Mouse (Mus musculus): Measurements from ENCODE around the gene Hdgf. TPM values are rescaled to one million over a fixed set of nuclear protein-coding genes. Genes with fewer than 3 reads are reported as not detected.
A peak's percentile ranks its signal among the peaks of the same experiment; 100 is the strongest.

Gene Hdgf
- polyA plus RNA-seq, 1 experiment: 78.7 TPM

GRCm38 (mm10) chr3:87906981-87907857 lies 1.1 kb downstream of the Hdgf start:
- WGBS: under 1% methylated on average over 27 of the region's 27 CpGs
- DNase-seq (ENCODE audit: low read depth, low spot score): no peak

- 0% methylated on average over 1 of the region's 1 CpGs for WGBS
- no peak for DNase-seq (ENCODE audit: low read depth, low spot score)
Observed at GRCm38 (mm10) chr3:87907906-87908305, 1.8 kb downstream of the Hdgf start.

GRCm38 (mm10) chr3:87909381-87909780 lies 3.3 kb downstream of the Hdgf start:
- DNase-seq (ENCODE audit: low read depth, low spot score): no peak
- WGBS: 85% methylated on average over 2 of the region's 2 CpGs

GRCm38 (mm10) chr3:87909874-87910273 lies 3.8 kb downstream of the Hdgf start:
- 1% methylated on average over 4 of the region's 4 CpGs for WGBS
- no peak for DNase-seq (ENCODE audit: low read depth, low spot score)

- 4% methylated on average over 12 of the region's 12 CpGs for WGBS
Observed at GRCm38 (mm10) chr3:87910573-87911141, 4.5 kb downstream of the Hdgf start.

GRCm38 (mm10) chr3:87913491-87913890 lies 7.4 kb downstream of the Hdgf start:
- no peak for DNase-seq (ENCODE audit: low read depth, low spot score)
- WGBS: 80% methylated on average over 7 of the region's 7 CpGs

More at GRCm38 (mm10) chr3:87910573-87911141, 4.5 kb downstream of the Hdgf start:
- DNase-seq (ENCODE audit: low read depth, low spot score): no peak

GRCm38 (mm10) chr3:87913891-87914290 lies 7.8 kb downstream of the Hdgf start:
- WGBS: 90% methylated on average over 10 of the region's 10 CpGs

GRCm38 (mm10) chr3:87916990-87917389 lies 10.9 kb downstream of the Hdgf start:
- DNase-seq (ENCODE audit: low read depth, low spot score): no peak

More at GRCm38 (mm10) chr3:87913891-87914290, 7.8 kb downstream of the Hdgf start:
- DNase-seq (ENCODE audit: low read depth, low spot score): no peak

GRCm38 (mm10) chr3:87918551-87918950 lies 12.4 kb downstream of the Hdgf start:
- WGBS: 84% methylated on average over 1 of the region's 1 CpGs
- DNase-seq (ENCODE audit: low read depth, low spot score): no peak

More at GRCm38 (mm10) chr3:87916990-87917389, 10.9 kb downstream of the Hdgf start:
- 88% methylated on average over 1 of the region's 1 CpGs for WGBS

GRCm38 (mm10) chr3:87919336-87920108 lies 13.4 kb downstream of the Hdgf start, which contains the start of gene Mrpl24:
Gene Mrpl24, plus strand, starts transcription at chr3:87919506.
- WGBS: under 1% methylated on average over 30 of the region's 30 CpGs
- DNase-seq (ENCODE audit: low read depth, low spot score): peak; percentile 90

GRCm38 (mm10) chr3:87920270-87920943 lies 14.3 kb downstream of the Hdgf start:
- 48% methylated on average over 9 of the region's 9 CpGs for WGBS
- no peak for DNase-seq (ENCODE audit: low read depth, low spot score)

- WGBS: 86% methylated on average over 7 of the region's 7 CpGs
- DNase-seq (ENCODE audit: low read depth, low spot score): no peak
Observed at GRCm38 (mm10) chr3:87924996-87925395, 18.9 kb downstream of the Hdgf start.

- 84% methylated on average over 5 of the region's 5 CpGs for WGBS
- no peak for DNase-seq (ENCODE audit: low read depth, low spot score)
Observed at GRCm38 (mm10) chr3:87927452-87927851, 21.3 kb downstream of the Hdgf start.

GRCm38 (mm10) chr3:87929341-87930077 lies 23.4 kb downstream of the Hdgf start:
- 1% methylated on average over 26 of the region's 26 CpGs for WGBS
- no peak for DNase-seq (ENCODE audit: low read depth, low spot score)

- WGBS: under 1% methylated on average over 77 of the region's 78 CpGs
- peak; percentile 81 for DNase-seq (ENCODE audit: low read depth, low spot score)
Observed at GRCm38 (mm10) chr3:87930078-87930795, 24.1 kb downstream of the Hdgf start, which contains the start of the genes Isg20l2 and Rrnad1. Gene Isg20l2, plus strand, starts transcription at chr3:87930314. Gene Rrnad1, minus strand, starts transcription at chr3:87930717.

- no peak for DNase-seq (ENCODE audit: low read depth, low spot score)
- 45% methylated on average over 5 of the region's 5 CpGs for WGBS
Observed at GRCm38 (mm10) chr3:87934026-87934425, 27.9 kb downstream of the Hdgf start.

GRCm38 (mm10) chr3:87934501-87934900 lies 28.4 kb downstream of the Hdgf start:
- DNase-seq (ENCODE audit: low read depth, low spot score): no peak
- WGBS: 46% methylated on average over 4 of the region's 4 CpGs

- WGBS: 53% methylated on average over 4 of the region's 4 CpGs
- DNase-seq (ENCODE audit: low read depth, low spot score): no peak
Observed at GRCm38 (mm10) chr3:87935201-87935600, 29.1 kb downstream of the Hdgf start.
